Mouse (Mus musculus) CH12.LX (cell line): ENCODE results near the gene Tmc8. TPM values are rescaled to one million over a fixed set of nuclear protein-coding genes. Genes with fewer than 3 reads are reported as not detected.

Experiments
- DNase-seq: peaks from one replicate; pipeline ENCODE4 v3.0.0-alpha.2; 2013; ENCODE audit errors: extremely low read depth
- H3K27ac ChIP-seq: 2 replicates; pipeline ENCODE4 v1.5.1; 2012; ENCODE audit warnings: low read depth, mild to moderate bottlenecking, control low read depth, moderate library complexity; ENCODE audit not compliant: insufficient read depth
- H3K27me3 ChIP-seq: replicated peaks from 2 replicates; pipeline ENCODE3; 2012; ENCODE audit warnings: inconsistent platforms
- H3K36me3 ChIP-seq, 2 experiments: replicated peaks in 1 of 2; 2 replicates each; pipeline versions ENCODE3 to v1.6.1; 2012; ENCODE audit warnings: inconsistent platforms in 1 of 2, low read length in 1 of 2, mild to moderate bottlenecking in 1 of 2, mixed read lengths in 1 of 2, moderate library complexity in 1 of 2; ENCODE audit not compliant: control insufficient read depth in 1 of 2, insufficient read depth in 1 of 2
- H3K4me1 ChIP-seq, 2 experiments: 2 replicates each; pipeline ENCODE4 v1.6.1; 2012; ENCODE audit warnings: inconsistent platforms in 1 of 2, moderate library complexity in 1 of 2; ENCODE audit not compliant: insufficient read depth in 2 of 2, control insufficient read depth in 1 of 2
- H3K4me2 ChIP-seq: 2 replicates; pipeline ENCODE4 v1.6.1; 2012; ENCODE audit warnings: low read depth, mild to moderate bottlenecking, control low read depth; ENCODE audit not compliant: poor library complexity, insufficient read depth, severe bottlenecking
- H3K4me3 ChIP-seq, 3 experiments: fragments of 150-350 bp in 1 of 3; sonication (generic) in 1 of 3; replicated peaks in 1 of 3; 2 replicates each; pipeline versions ENCODE3 to v1.5.1; 2011 to 2012; ENCODE audit warnings: low read depth in 2 of 3, low read length in 2 of 3, mild to moderate bottlenecking in 2 of 3, moderate library complexity in 2 of 3, control low read depth in 1 of 3, improper control_type of control experiment in 1 of 3, inconsistent platforms in 1 of 3, mixed read lengths in 1 of 3; ENCODE audit not compliant: poor library complexity in 1 of 3
- H3K79me2 ChIP-seq: replicated peaks from 2 replicates; pipeline ENCODE4 v1.6.1; 2012; ENCODE audit warnings: mild to moderate bottlenecking, moderate library complexity; ENCODE audit not compliant: control insufficient read depth, poor library complexity, insufficient read depth, severe bottlenecking; ENCODE audit errors: extremely low read depth
- H3K9ac ChIP-seq: 2 replicates; pipeline ENCODE4 v1.6.1; 2012; ENCODE audit warnings: low read depth, mild to moderate bottlenecking, control low read depth, moderate library complexity; ENCODE audit not compliant: insufficient read depth
- H3K9me3 ChIP-seq: replicated peaks from 2 replicates; pipeline ENCODE3; 2012; ENCODE audit warnings: low read length, inconsistent platforms, mixed read lengths
- BHLHE40 ChIP-seq: IDR thresholded peaks from 2 replicates; pipeline ENCODE4 v1.6.1; 2011; ENCODE audit warnings: mild to moderate bottlenecking, low read depth, low read length, improper control_type of control experiment
- CHD1 ChIP-seq: IDR thresholded peaks from 2 replicates; pipeline ENCODE4 v1.6.1; 2012; ENCODE audit warnings: low read depth, low read length, improper control_type of control experiment, inconsistent platforms
- CHD2 ChIP-seq: IDR thresholded peaks from 2 replicates; pipeline ENCODE4 v1.6.1; 2011; ENCODE audit warnings: low read length, improper control_type of control experiment
- CTCF ChIP-seq, 2 experiments: IDR thresholded peaks in 1 of 2; conservative IDR thresholded peaks in 1 of 2; 2 replicates each; pipeline ENCODE4 v1.5.1; 2011 to 2012; ENCODE audit warnings: low read depth in 2 of 2, low read length in 2 of 2, improper control_type of control experiment in 1 of 2, inconsistent platforms in 1 of 2, mild to moderate bottlenecking in 1 of 2, moderate library complexity in 1 of 2
- E2F4 ChIP-seq: IDR thresholded peaks from 2 replicates; pipeline ENCODE4 v1.6.1; 2011; ENCODE audit warnings: low read depth, low read length, improper control_type of control experiment; ENCODE audit not compliant: insufficient replicate concordance
- ELF1 ChIP-seq: IDR thresholded peaks from 2 replicates; pipeline ENCODE4 v1.6.1; 2014; ENCODE audit warnings: low read depth, mild to moderate bottlenecking, inconsistent platforms, low read length, improper control_type of control experiment
- EP300 ChIP-seq: IDR thresholded peaks from 2 replicates; pipeline ENCODE4 v1.6.1; 2011; ENCODE audit warnings: low read length, improper control_type of control experiment
- ETS1 ChIP-seq: conservative IDR thresholded peaks from 2 replicates; pipeline ENCODE4 v1.6.1; 2012; ENCODE audit warnings: low read depth, mild to moderate bottlenecking, inconsistent platforms, low read length, improper control_type of control experiment, moderate library complexity
- GABPA ChIP-seq: IDR thresholded peaks from 2 replicates; pipeline ENCODE4 v1.6.1; 2012; ENCODE audit warnings: low read depth, low read length, improper control_type of control experiment, inconsistent platforms; ENCODE audit not compliant: insufficient replicate concordance
- HCFC1 ChIP-seq: IDR thresholded peaks from 2 replicates; pipeline ENCODE4 v1.6.1; 2012; ENCODE audit warnings: low read depth, mild to moderate bottlenecking, inconsistent platforms, low read length, improper control_type of control experiment
- IRF4 ChIP-seq: IDR thresholded peaks from 2 replicates; pipeline ENCODE4 v1.6.1; 2014; ENCODE audit warnings: low read depth, mild to moderate bottlenecking, inconsistent platforms, low read length, improper control_type of control experiment
- JUN ChIP-seq: IDR thresholded peaks from 2 replicates; pipeline ENCODE4 v1.6.1; 2011; ENCODE audit warnings: low read depth, mild to moderate bottlenecking, low read length, improper control_type of control experiment, moderate library complexity; ENCODE audit not compliant: insufficient read depth
- JUND ChIP-seq: conservative IDR thresholded peaks from 2 replicates; pipeline ENCODE4 v1.6.1; 2011; ENCODE audit warnings: low read depth, low read length, improper control_type of control experiment
- KAT2A ChIP-seq: IDR thresholded peaks from 2 replicates; pipeline ENCODE4 v1.6.1; 2012; ENCODE audit warnings: low read length, improper control_type of control experiment, inconsistent platforms; ENCODE audit not compliant: insufficient replicate concordance
- MAFK ChIP-seq: IDR thresholded peaks from 2 replicates; pipeline ENCODE4 v1.6.1; 2011; ENCODE audit warnings: low read length, improper control_type of control experiment; ENCODE audit not compliant: insufficient replicate concordance
- MAX ChIP-seq: IDR thresholded peaks from 2 replicates; pipeline ENCODE4 v1.6.1; 2011; ENCODE audit warnings: low read length, improper control_type of control experiment
- MAZ ChIP-seq: IDR thresholded peaks from 2 replicates; pipeline ENCODE4 v1.6.1; 2012; ENCODE audit warnings: low read depth, mild to moderate bottlenecking, inconsistent platforms, low read length, improper control_type of control experiment, moderate library complexity
- MEF2A ChIP-seq: IDR thresholded peaks from 2 replicates; pipeline ENCODE4 v1.6.1; 2014; ENCODE audit warnings: low read depth, mild to moderate bottlenecking, inconsistent platforms, low read length, improper control_type of control experiment, borderline replicate concordance
- MXI1 ChIP-seq: IDR thresholded peaks from 2 replicates; pipeline ENCODE4 v1.6.1; 2011; ENCODE audit warnings: mild to moderate bottlenecking, low read depth, low read length, improper control_type of control experiment
- MYC ChIP-seq: IDR thresholded peaks from 2 replicates; pipeline ENCODE4 v1.6.1; 2011; ENCODE audit warnings: low read depth, mild to moderate bottlenecking, improper control_type of control experiment, low read length
- NELFE ChIP-seq: IDR thresholded peaks from 2 replicates; pipeline ENCODE4 v1.6.1; 2011; ENCODE audit warnings: low read depth, low read length, improper control_type of control experiment
- NRF1 ChIP-seq: IDR thresholded peaks from 2 replicates; pipeline ENCODE4 v1.6.1; 2014; ENCODE audit warnings: low read depth, mild to moderate bottlenecking, inconsistent platforms, low read length, improper control_type of control experiment, moderate library complexity
- PAX5 ChIP-seq: IDR thresholded peaks from 2 replicates; pipeline ENCODE4 v1.6.1; 2012; ENCODE audit warnings: low read length, inconsistent platforms, mixed read lengths
- POLR2A ChIP-seq: IDR thresholded peaks from 2 replicates; pipeline ENCODE4 v1.6.1; 2011; ENCODE audit warnings: low read depth, mild to moderate bottlenecking, improper control_type of control experiment, low read length
- RAD21 ChIP-seq: IDR thresholded peaks from 2 replicates; pipeline ENCODE4 v1.6.1; 2011; ENCODE audit warnings: low read depth, mild to moderate bottlenecking, low read length, improper control_type of control experiment, moderate library complexity
- RCOR1 ChIP-seq: conservative IDR thresholded peaks from 2 replicates; pipeline ENCODE4 v1.6.1; 2012; ENCODE audit warnings: low read depth, mild to moderate bottlenecking, inconsistent platforms, low read length, improper control_type of control experiment
- SIN3A ChIP-seq: IDR thresholded peaks from 2 replicates; pipeline ENCODE4 v1.6.1; 2012; ENCODE audit warnings: low read length, improper control_type of control experiment, inconsistent platforms
- SMC3 ChIP-seq: IDR thresholded peaks from 2 replicates; pipeline ENCODE4 v1.6.1; 2011; ENCODE audit warnings: low read depth, low read length, improper control_type of control experiment
- TBP ChIP-seq: conservative IDR thresholded peaks from 2 replicates; pipeline ENCODE4 v1.6.1; 2011; ENCODE audit warnings: low read depth, low read length, improper control_type of control experiment
- TCF12 ChIP-seq: IDR thresholded peaks from 2 replicates; pipeline ENCODE4 v1.6.1; 2014; ENCODE audit warnings: low read depth, mild to moderate bottlenecking, inconsistent platforms, low read length, improper control_type of control experiment
- UBTF ChIP-seq: IDR thresholded peaks from 2 replicates; pipeline ENCODE4 v1.6.1; 2012; ENCODE audit warnings: low read depth, mild to moderate bottlenecking, inconsistent platforms, low read length, improper control_type of control experiment, moderate library complexity
- USF1 ChIP-seq: IDR thresholded peaks from 2 replicates; pipeline ENCODE4 v1.6.1; 2014; ENCODE audit warnings: low read depth, mild to moderate bottlenecking, inconsistent platforms, low read length, improper control_type of control experiment
- USF2 ChIP-seq: conservative IDR thresholded peaks from 2 replicates; pipeline ENCODE4 v1.6.1; 2011; ENCODE audit warnings: low read depth, low read length, improper control_type of control experiment
- ZC3H11A ChIP-seq: IDR thresholded peaks from 2 replicates; pipeline ENCODE4 v1.6.1; 2012; ENCODE audit warnings: low read depth, mild to moderate bottlenecking, inconsistent platforms, low read length, improper control_type of control experiment
- ZKSCAN1 ChIP-seq: IDR thresholded peaks from 2 replicates; pipeline ENCODE4 v1.6.1; 2012; ENCODE audit warnings: low read depth, inconsistent platforms, low read length, improper control_type of control experiment, borderline replicate concordance
- ZMIZ1 ChIP-seq: IDR thresholded peaks from 2 replicates; pipeline ENCODE4 v1.6.1; 2012; ENCODE audit warnings: low read depth, mild to moderate bottlenecking, inconsistent platforms, low read length, improper control_type of control experiment
- ZNF384 ChIP-seq: IDR thresholded peaks from 2 replicates; pipeline ENCODE4 v1.6.1; 2012; ENCODE audit warnings: low read depth, low read length, improper control_type of control experiment, inconsistent platforms
- dilution Hi-C: fragments of 300-500 bp; cut with MboI; formaldehyde crosslinking; loops from 2 replicates; pipeline ENCODE4 v1.14.3; 2020; ENCODE audit warnings: low sequenced_read_pairs; ENCODE audit not compliant: extremely low pct_unique_long_range_greater_than_20kb, extremely low pct_ligation_motif_present
- in situ Hi-C: fragments of 300-500 bp; cut with MboI; formaldehyde crosslinking; loops from 3 replicates; pipeline ENCODE4 v1.14.3; 2019; ENCODE audit warnings: low sequenced_read_pairs, low pct_ligation_motif_present, low pct_unique_long_range_greater_than_20kb, mixed read lengths
- polyA plus RNA-seq: library from polyadenylated mRNA; unstranded; fragments of >175 nt; gene quantifications from 2 replicates; pipeline ENCODE4 v1.2.1, GENCODE M21; 2012; ENCODE audit warnings: low read depth; ENCODE audit not compliant: insufficient read length
- total RNA-seq, 2 experiments: library from RNA; depleted of rRNA; stranded (reverse); fragments of 300-350 nt in 1 of 2; fragments of >200 nt in 1 of 2; gene quantifications; 2 replicates each; pipeline ENCODE4 v1.2.3; 2012 to 2014

Tmc8 gene
- total and polyA plus RNA-seq, 3 experiments: 2.2 to 9.8 (median 6.1) TPM

DNA sequence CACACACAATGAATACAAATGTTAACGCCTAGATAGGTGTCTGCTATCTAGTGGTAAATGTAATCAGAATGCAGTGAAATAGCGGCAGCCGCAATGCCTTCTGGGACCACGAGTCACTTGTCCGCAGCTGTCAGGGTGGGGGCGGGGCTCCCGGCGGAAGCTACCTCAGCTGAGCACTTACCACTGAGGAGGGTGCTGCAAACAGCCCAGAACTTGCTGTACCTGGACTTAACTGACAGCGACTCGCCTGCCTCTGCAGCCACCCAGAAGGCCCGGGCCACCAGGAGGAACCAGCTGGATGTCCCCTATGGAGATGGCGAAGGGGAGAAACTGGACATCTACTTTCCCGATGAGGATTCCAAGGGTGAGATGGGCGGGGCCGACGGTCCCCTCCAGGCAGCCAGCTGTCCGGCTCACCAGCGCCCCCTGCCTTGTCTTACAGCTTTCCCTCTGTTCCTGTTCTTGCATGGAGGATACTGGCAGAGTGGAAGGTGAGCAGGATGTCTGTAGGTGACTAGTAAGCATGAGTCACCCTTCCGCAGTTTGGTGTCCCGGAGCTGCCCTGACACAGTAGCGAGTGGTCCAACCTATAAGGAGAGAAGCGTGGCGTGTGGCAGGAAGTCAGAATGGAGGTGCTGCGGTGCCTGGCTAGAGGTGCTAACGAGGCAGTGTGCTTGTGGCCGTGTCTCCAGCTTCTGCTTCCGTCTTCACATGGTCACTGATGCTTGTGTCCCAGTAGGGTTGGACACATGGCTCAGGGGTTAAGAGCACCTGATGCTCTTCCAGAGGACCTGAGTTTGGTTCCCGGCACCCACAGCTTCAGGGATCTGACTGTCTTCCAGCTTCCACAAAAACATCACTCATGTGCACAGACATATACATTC is 50.5 kb downstream of the Tmc8 start:
- dilution Hi-C loops (no loop called here), in situ Hi-C loops (no loop called here)
- Histone ChIP-seq H3K79me2 (peaks cover 4% of the 10 kb centered on the region), H3K9me3 (no peaks in the 10 kb centered on the region), H3K36me3 (peaks cover 3 to 28% of the 10 kb centered on the region in 2 experiments), H3K4me3 (peak overlapping the region; percentile 51 to 65 (median 62)), H3K27me3 (no peaks in the 10 kb centered on the region), H3K4me1 (peaks cover 11 to 39% of the 10 kb centered on the region in 2 experiments), H3K9ac (peak overlapping the region; percentile 35), H3K4me2 (peak overlapping the region; percentile 75), H3K27ac (peak overlapping the region; percentile 52)
- DNase-seq: peak; percentile 97
- no peak for TF ChIP-seq USF1
- TF ChIP-seq E2F4: no peak
- TF ChIP-seq ZC3H11A: no peak
- TF ChIP-seq POLR2A: peak; percentile 65
- TF ChIP-seq RAD21: peak; percentile 65
- peak; percentile 32; the same call in 1 of the 2 replicates for TF ChIP-seq IRF4
- peak; percentile 63 for TF ChIP-seq SMC3
- peak; percentile 87; the same call in 1 of the 2 replicates for TF ChIP-seq MYC
- peak; percentile 77; the same call in 1 of the 2 replicates for TF ChIP-seq MAZ
- no peak for TF ChIP-seq MAFK
- TF ChIP-seq ETS1: peak; percentile 67; the same call in 1 of the 2 replicates
- peak; percentile 38; the same call in 1 of the 2 replicates for TF ChIP-seq TCF12
- TF ChIP-seq ELF1: peak; percentile 69
- TF ChIP-seq PAX5: no peak
- no peak for TF ChIP-seq JUN
- peak; percentile 43; the same call in 1 of the 2 replicates for TF ChIP-seq NELFE
- no peak for TF ChIP-seq ZKSCAN1
- peak; percentile 78; the same call in 1 of the 2 replicates for TF ChIP-seq TBP
- TF ChIP-seq ZNF384: no peak
- no peak; the same call in 1 of the 2 replicates for TF ChIP-seq EP300
- TF ChIP-seq ZMIZ1: peak; percentile 22
- TF ChIP-seq USF2: no peak; the same call in 1 of the 2 replicates
- TF ChIP-seq UBTF: 0 out of 2 replicates have a peak, but pooled peaks have one; percentile 59
- peak; percentile 72; the same call in 1 of the 2 replicates for TF ChIP-seq CHD2
- peak; percentile 54 for TF ChIP-seq HCFC1
- no peak for TF ChIP-seq GABPA
- no peak for TF ChIP-seq JUND
- TF ChIP-seq MAX: peak; percentile 81
- TF ChIP-seq NRF1: no peak
- TF ChIP-seq RCOR1: no peak
- no peak for TF ChIP-seq KAT2A
- TF ChIP-seq MEF2A: peak; percentile 27; the same call in 1 of the 2 replicates
- peak; percentile 66 to 92 for TF ChIP-seq CTCF (conservative IDR thresholded peaks at IDR 0.05 in 1 of 2, IDR thresholded peaks at IDR 0.05 in 1 of 2; ENCODE audit: low read depth in 2 of 2, low read length in 2 of 2)
- peak; percentile 90 for TF ChIP-seq MXI1
- TF ChIP-seq BHLHE40: peak; percentile 62; the same call in 1 of the 2 replicates
- TF ChIP-seq SIN3A: peak; percentile 99
- TF ChIP-seq CHD1: no peak
